Mouse (Mus musculus): ENCODE data around the gene Necab2.

GRCm38 (mm10) chr8:119421603-119422122 is 24.9 kb upstream of the Necab2 start:
- TF ChIP-seq CTCF (IDR thresholded peaks at IDR 0.05; ENCODE audit: low read depth), result no peak
- no peak for TF ChIP-seq EP300 (IDR thresholded peaks at IDR 0.05; ENCODE audit: low read depth)

Measured in liver, postnatal 0 days (tissue).